Mouse (Mus musculus): ENCODE measurements at regions not wholly inside any gene's neighbourhood (a gene's known extent, or its start where the extent isn't known, plus 50 kb on each side); places are given as distances from the start of the nearest gene placed in this dataset.

DNA sequence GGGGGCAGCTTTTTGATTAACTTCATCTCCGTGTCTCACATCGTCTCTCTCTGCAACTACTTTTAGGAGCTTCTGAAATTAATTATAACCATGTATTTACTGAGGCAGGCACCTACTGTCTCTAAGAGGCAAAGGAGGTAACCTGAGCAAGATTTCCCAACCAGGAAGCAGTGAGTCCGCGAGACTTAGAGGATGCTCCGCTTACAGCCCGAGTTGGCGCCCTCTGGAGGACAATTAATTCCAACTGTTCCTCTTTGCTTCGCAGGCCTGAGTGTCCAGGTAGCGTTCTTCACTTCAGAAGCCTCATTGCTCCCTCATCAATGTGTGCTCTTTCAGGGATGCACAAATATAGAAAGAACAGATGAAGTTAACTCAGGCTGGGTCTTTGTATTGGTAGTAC is 296.7 kb downstream of the 1500009L16Rik start:
- H3K9me3 ChIP-seq (replicated peaks) = no peaks in the 10 kb centered on the region
- no peak overlapping the region for H3K9ac ChIP-seq
- 0 out of 2 replicates have a peak overlapping the region, but pooled peaks have one; percentile 1 for H3K4me2 ChIP-seq
- no peaks in the 10 kb centered on the region for H3K36me3 ChIP-seq
- H3K27ac ChIP-seq = no peak overlapping the region
- 13% methylated on average over 9 of the region's 9 CpGs for WGBS (ENCODE audit: insufficient replicate concordance)
- no peaks in the 10 kb centered on the region; the same call in 1 of the 2 replicates for H3K27me3 ChIP-seq (replicated peaks)
- no peaks in the 10 kb centered on the region for H3K4me1 ChIP-seq
- ATAC-seq = no peak
- H3K4me3 ChIP-seq = no peak overlapping the region

DNA sequence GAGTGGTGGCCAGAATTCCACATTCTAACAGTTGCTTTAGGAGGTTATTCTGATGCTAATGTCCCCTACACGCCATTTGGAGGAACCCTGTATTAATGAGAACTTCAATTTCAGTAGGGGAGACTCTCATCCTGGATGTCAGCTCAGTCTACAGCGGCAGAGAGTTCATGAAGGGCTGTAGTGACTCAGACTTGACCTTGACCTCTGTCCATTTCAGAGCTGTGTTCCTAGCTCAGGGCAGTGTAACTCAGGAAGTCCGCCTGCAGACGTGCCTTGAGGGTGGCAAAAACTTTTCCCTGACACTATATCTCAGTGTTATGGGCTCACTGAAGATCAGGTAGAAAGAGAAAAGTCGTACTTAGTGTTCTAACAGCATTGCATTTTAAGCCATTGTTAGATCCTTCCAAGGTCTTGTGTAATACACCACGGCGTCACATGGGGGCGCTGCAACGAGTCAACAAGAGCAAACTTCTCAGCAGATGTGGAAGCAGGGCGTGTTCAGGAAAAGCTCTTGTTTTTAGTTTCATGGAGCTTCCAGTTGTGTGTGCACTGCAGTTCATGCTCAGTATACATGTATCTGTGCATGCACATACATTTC is 297.5 kb downstream of the 1500009L16Rik start:
- no peak for ATAC-seq
- no peaks in the 10 kb centered on the region; the same call in 1 of the 2 replicates for H3K27me3 ChIP-seq (replicated peaks)
- no peak overlapping the region for H3K27ac ChIP-seq
- no peak overlapping the region for H3K9ac ChIP-seq
- H3K9me3 ChIP-seq (replicated peaks) = no peaks in the 10 kb centered on the region
- no peak overlapping the region for H3K4me2 ChIP-seq
- H3K36me3 ChIP-seq = no peaks in the 10 kb centered on the region
- H3K4me1 ChIP-seq = no peaks in the 10 kb centered on the region
- WGBS (ENCODE audit: insufficient replicate concordance) = 29% methylated on average over 10 of the region's 10 CpGs
- H3K4me3 ChIP-seq = no peak overlapping the region

DNA sequence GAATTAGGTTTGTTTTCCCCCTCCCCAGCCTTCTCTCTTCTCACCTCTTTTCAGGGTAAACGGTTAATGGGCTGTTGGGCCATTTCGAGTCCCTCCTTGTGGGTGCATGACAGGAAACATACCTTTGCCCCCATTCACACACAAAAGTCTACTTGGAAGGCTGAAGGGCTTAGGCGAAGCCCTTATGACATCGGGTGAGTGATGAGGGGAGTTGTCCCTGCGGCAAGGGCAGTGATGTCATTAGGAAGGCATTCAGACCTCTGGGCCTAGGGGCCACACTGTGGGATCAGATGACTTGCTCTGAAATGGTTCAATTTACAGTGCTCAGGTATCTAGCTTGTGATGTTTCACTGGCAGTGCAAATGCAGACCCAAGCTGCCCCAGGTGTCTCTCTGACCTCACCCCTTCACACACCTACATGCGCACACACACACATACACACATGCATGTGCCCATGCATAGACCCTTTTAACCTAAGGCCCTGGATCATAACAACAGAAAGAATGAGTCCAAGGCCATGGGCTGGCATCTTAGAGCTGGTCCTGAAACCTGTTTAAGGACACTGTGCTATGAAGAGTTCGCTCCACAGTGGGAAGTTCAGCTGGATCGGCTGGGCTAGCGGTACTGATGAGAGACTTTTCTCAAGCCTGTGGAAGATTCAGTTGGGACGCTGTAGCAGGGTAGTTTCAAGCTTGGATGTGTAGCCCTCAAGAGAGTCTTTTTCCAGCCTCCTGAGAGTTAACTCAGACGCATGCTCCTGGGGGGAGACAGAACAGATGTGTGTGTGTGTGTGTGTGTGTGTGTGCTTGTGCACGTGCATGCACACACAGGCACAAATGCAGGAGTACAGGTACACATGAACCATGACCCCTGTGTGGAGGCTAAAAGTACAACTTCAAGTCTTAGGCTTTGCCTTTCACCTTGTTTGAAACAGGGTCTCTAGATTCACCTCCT is 298.8 kb downstream of the 1500009L16Rik start:
- no peak overlapping the region for H3K4me2 ChIP-seq
- no peaks in the 10 kb centered on the region; the same call in 1 of the 2 replicates for H3K27me3 ChIP-seq (replicated peaks)
- no peak overlapping the region for H3K27ac ChIP-seq
- no peaks in the 10 kb centered on the region for H3K9me3 ChIP-seq (replicated peaks)
- H3K36me3 ChIP-seq = no peaks in the 10 kb centered on the region
- no peak overlapping the region for H3K9ac ChIP-seq
- WGBS (ENCODE audit: insufficient replicate concordance) = 68% methylated on average over 12 of the region's 12 CpGs
- H3K4me1 ChIP-seq = no peaks in the 10 kb centered on the region
- H3K4me3 ChIP-seq = no peak overlapping the region
- ATAC-seq = no peak

DNA sequence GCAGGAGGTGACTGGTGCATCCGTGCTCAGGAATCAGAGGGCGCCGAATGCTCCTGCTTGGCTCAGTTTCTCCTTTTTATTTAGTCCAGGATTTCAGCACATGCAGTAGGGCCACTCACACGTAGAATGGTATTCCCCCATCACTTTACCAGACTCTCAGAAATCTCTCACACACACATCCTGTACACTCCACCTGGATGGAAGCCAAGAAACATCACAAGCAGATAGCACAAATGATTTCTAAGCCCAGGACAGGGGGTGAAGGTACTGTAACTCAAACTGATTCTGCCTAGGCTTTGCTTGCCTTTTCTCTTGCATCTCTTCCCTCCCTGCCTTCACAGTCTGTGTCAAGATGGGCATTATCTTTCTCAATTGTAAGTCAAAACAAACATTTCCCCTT is 301.6 kb downstream of the 1500009L16Rik start:
- H3K9ac ChIP-seq = no peak overlapping the region
- H3K4me3 ChIP-seq = no peak overlapping the region
- H3K4me2 ChIP-seq = no peak overlapping the region
- no peaks in the 10 kb centered on the region; the same call in 1 of the 2 replicates for H3K27me3 ChIP-seq (replicated peaks)
- peaks cover 7% of the 10 kb centered on the region; the same call in 1 of the 2 replicates for H3K9me3 ChIP-seq (replicated peaks)
- H3K27ac ChIP-seq = no peak overlapping the region
- 61% methylated on average over 4 of the region's 4 CpGs for WGBS (ENCODE audit: insufficient replicate concordance)
- H3K36me3 ChIP-seq = no peaks in the 10 kb centered on the region
- ATAC-seq = no peak
- no peaks in the 10 kb centered on the region for H3K4me1 ChIP-seq

DNA sequence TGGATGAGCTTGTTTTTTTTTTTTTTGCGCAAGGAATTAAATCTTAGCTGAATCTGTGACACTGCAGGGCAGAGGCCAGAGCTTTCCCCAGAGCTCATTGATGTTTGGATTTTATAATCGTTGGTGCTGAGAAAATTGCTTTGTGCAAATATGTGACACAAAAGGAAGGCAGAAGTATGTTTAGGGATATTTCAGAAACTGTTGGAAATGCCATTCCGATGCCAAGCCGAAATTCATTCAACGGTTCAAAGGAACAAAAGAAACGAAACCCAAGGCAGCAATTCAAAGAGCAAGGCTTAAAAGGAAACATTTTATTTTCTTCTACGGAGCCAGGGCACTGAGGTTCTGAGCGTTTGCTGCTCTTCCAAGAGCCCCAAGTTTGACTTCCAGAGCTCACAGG is 302.2 kb downstream of the 1500009L16Rik start:
- no peaks in the 10 kb centered on the region; the same call in 1 of the 2 replicates for H3K27me3 ChIP-seq (replicated peaks)
- H3K36me3 ChIP-seq = no peaks in the 10 kb centered on the region
- no peak overlapping the region for H3K27ac ChIP-seq
- H3K9me3 ChIP-seq (replicated peaks) = peaks cover 11% of the 10 kb centered on the region; the same call in 1 of the 2 replicates
- no peak for ATAC-seq
- 74% methylated on average over 8 of the region's 8 CpGs for WGBS (ENCODE audit: insufficient replicate concordance)
- no peak overlapping the region for H3K9ac ChIP-seq
- no peak overlapping the region for H3K4me3 ChIP-seq
- no peak overlapping the region for H3K4me2 ChIP-seq
- H3K4me1 ChIP-seq = no peaks in the 10 kb centered on the region

DNA sequence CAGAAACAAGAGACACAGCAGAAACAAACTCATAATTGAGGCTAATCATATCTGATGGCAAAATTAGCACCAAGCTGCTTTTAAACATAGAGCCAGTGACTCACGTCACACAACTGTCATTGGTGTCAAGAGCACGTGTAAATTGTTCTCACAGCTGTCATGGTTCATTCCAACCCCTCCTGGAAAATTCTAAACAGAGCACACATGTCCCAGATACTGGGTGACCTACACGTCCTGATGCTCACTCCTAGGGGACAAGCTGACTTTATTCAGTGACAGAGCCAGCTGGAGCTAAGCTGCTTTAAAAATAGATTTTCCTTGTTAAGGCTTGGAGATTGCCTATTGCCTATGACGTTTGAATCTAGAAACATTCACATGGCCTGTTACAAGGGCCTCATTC is 304.1 kb downstream of the 1500009L16Rik start:
- 59% methylated on average over 4 of the region's 4 CpGs for WGBS (ENCODE audit: insufficient replicate concordance)

DNA sequence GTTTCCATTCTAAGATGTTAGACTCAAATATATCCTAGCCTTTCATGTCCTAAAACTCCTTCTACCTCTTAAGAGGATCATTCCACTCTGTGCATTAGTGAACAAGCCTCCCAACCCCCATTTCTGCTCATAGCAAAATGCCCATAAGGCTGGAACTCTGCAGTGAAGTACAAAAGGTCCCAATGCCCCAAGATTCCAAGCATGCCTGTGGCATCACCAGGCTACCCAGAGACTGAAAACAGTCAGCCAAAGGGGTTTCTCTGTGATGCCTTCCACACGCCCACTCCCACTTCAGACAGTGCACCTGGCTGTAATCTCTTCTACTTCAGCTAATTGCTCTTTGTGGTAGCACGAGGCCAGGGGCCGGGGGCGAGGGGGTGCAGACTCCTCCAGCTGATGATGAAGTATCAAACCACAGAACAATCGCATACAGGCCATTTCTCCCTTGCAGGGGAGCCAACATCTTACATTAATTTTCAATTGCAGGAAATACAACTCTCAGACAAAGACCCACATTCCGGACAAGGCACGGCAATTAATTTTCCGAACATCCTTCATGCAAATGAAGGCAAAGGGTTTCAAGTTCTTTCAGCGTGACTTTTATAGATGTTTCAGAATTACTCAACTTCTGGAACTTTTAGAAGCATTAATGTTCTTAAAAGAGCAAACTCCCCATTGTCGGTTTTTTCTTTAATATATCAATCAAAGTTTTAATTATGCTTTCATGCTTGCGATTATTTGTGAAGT is 313.6 kb downstream of the 1500009L16Rik start:
- Histone ChIP-seq H3K27ac (no peak overlapping the region), H3K9ac (no peak overlapping the region), H3K4me1 (no peaks in the 10 kb centered on the region), H3K9me3 (replicated peaks) (no peaks in the 10 kb centered on the region), H3K4me3 (no peak overlapping the region), H3K4me2 (no peak overlapping the region), H3K27me3 (replicated peaks) (no peaks in the 10 kb centered on the region), H3K36me3 (no peaks in the 10 kb centered on the region)
- no peak for ATAC-seq
- WGBS (ENCODE audit: insufficient replicate concordance) = 70% methylated on average over 11 of the region's 11 CpGs

More for the DNA sequence above, 304.1 kb downstream of the 1500009L16Rik start:
- H3K36me3 ChIP-seq = no peaks in the 10 kb centered on the region
- no peak overlapping the region for H3K27ac ChIP-seq
- H3K4me3 ChIP-seq = no peak overlapping the region
- peaks cover 11% of the 10 kb centered on the region; the same call in 1 of the 2 replicates for H3K9me3 ChIP-seq (replicated peaks)
- H3K4me1 ChIP-seq = no peaks in the 10 kb centered on the region
- no peak for ATAC-seq
- no peak overlapping the region for H3K4me2 ChIP-seq
- H3K9ac ChIP-seq = no peak overlapping the region
- no peaks in the 10 kb centered on the region for H3K27me3 ChIP-seq (replicated peaks)

DNA sequence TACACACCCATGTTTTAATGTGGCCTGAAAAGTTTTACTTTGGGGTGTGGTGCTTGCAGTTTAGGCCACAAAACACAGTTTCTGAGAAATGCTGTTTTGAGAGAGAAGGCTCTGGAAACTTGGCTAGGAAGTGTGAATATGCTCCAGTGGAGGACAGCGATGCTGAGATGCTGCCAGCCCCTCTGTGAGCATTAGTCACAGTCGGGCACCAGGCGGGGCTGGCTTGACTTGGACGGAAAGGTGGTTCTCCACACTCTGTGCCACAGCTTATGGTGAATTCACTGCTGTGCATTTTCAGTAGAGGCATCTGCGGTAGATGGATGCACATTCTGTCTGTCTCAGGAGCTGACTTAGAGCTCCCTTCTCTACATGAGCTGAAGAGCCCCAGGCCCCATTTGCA is 326.0 kb downstream of the 1500009L16Rik start:
- Histone ChIP-seq H3K27ac (no peak overlapping the region), H3K9ac (no peak overlapping the region), H3K9me3 (replicated peaks) (no peaks in the 10 kb centered on the region), H3K27me3 (replicated peaks) (no peaks in the 10 kb centered on the region), H3K4me3 (no peak overlapping the region), H3K4me1 (no peaks in the 10 kb centered on the region), H3K4me2 (no peak overlapping the region), H3K36me3 (no peaks in the 10 kb centered on the region)
- WGBS (ENCODE audit: insufficient replicate concordance) = 69% methylated on average over 5 of the region's 5 CpGs
- no peak for ATAC-seq

DNA sequence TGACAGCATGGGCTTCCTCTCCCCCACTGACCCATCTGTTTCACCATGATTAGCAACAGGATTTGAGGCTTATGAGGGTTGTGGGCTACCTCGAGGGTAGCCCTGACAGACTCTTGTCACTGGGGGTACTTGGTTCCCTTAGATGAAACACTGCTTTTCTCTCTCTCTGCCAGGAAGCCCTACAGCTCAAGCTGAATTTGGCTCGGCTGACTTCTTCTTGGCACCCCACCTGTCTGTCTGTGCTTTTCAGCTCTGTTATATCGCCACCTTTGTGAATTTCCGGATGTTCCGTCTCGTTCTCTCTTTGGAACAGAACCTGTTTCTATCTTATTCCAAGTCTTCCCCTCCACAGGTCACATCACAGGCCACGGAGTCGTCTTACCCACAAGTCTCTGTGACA is 330.0 kb downstream of the 1500009L16Rik start:
- 69% methylated on average over 8 of the region's 8 CpGs for WGBS (ENCODE audit: insufficient replicate concordance)
- H3K9me3 ChIP-seq (replicated peaks) = no peaks in the 10 kb centered on the region
- H3K9ac ChIP-seq = no peak overlapping the region
- no peak overlapping the region for H3K4me3 ChIP-seq
- H3K36me3 ChIP-seq = no peaks in the 10 kb centered on the region
- H3K4me1 ChIP-seq = peaks cover 10% of the 10 kb centered on the region; the same call in 1 of the 2 replicates
- H3K27ac ChIP-seq = no peak overlapping the region
- H3K27me3 ChIP-seq (replicated peaks) = no peaks in the 10 kb centered on the region
- no peak for ATAC-seq
- H3K4me2 ChIP-seq = no peak overlapping the region

DNA sequence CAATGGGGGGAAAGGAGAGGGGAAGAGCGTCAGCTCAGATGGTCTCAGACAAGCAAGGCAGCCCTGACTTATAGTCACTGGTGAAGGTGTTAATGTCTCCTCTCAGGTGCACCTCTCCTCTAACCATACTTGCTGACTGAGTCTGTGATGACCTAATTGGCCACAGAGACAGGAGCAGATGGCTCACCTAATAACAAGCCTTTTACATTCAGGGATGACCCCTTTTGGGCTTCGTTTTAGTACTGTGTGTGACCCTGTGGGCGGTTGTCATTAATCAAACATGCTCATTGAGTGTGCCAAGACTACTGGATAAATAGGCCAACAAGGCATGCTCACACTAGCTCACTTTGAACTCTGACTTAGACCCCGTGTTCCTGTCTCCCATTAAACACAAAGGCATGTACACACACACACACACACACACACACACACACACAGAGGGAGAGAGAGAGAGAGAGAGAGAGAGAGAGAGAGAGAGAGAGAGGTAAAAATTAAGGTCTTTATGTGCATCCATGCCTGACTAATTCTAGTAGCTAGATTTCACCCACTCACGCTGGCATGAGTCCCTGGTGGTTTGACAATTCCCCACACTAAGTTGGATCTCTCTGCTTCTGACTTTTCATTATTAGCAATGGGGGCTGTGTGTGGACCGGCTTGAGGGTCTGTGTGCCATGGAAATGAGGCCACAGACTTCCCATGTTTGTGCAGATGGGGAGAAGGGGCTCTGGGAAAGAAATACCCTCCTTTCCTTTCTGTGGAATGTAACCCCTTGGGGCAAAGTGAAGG is 332.1 kb downstream of the 1500009L16Rik start:
- Histone ChIP-seq H3K4me3 (no peak overlapping the region), H3K27me3 (replicated peaks) (no peaks in the 10 kb centered on the region), H3K36me3 (no peaks in the 10 kb centered on the region), H3K4me1 (peaks cover 10% of the 10 kb centered on the region; the same call in 1 of the 2 replicates), H3K4me2 (no peak overlapping the region), H3K9ac (no peak overlapping the region), H3K9me3 (replicated peaks) (no peaks in the 10 kb centered on the region), H3K27ac (no peak overlapping the region)
- WGBS (ENCODE audit: insufficient replicate concordance) = 59% methylated on average over 6 of the region's 6 CpGs
- no peak for ATAC-seq

DNA sequence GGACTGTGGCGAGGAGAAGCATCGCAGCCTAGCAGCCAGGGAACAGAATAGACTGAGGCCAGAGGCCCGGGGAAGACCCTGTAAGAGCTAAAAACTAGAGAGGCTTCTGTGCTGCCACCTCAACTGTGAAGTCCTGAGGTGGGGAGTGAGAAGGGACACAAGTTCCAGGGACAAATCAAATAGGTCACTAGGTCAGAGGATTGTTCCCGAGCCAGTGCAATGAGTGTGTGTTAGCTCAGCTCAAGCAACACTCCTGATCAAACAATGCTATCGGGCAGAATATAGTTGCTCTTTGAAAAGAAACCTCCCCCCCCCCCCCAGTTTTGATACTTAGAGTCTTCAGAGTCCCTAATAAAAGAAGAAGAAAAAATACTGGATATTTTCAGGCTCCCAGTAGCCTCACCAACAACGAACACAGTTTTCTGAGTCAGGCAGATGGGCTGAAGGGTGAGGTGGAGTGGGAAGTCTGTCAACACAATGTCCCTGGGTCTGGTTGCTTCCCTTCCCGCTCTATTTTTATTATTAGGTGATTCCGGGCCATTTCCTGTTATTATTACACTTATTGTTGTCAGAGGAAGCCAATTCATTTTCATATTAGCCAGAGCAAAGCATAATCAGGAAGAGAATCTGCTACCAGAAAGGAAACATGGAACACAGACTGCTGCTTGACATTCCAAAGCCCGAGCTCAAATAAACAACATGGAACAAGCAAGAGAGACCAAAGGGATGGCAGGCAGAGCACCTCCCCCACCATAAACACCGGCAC is 332.9 kb downstream of the 1500009L16Rik start:
- Histone ChIP-seq H3K9ac (no peak overlapping the region), H3K9me3 (replicated peaks) (no peaks in the 10 kb centered on the region), H3K4me3 (no peak overlapping the region), H3K4me2 (no peak overlapping the region), H3K27me3 (replicated peaks) (no peaks in the 10 kb centered on the region), H3K36me3 (no peaks in the 10 kb centered on the region), H3K27ac (no peak overlapping the region), H3K4me1 (peaks cover 10% of the 10 kb centered on the region; the same call in 1 of the 2 replicates)
- WGBS (ENCODE audit: insufficient replicate concordance) = 53% methylated on average over 10 of the region's 10 CpGs
- no peak for ATAC-seq

All from liver, embryonic 12.5 days (tissue).